Mouse (Mus musculus) T-helper 2 cell (primary cell): Measurements from ENCODE around the gene Rtp4.

Experiments used
- in situ Hi-C: fragments of 300-600 bp; cut with MboI, MseI; formaldehyde crosslinking; loops from one replicate; pipeline ENCODE4 v1.15.1; 2025; ENCODE audit warnings: high pct_unique_total_duplicates

The Rtp4 gene

DNA sequence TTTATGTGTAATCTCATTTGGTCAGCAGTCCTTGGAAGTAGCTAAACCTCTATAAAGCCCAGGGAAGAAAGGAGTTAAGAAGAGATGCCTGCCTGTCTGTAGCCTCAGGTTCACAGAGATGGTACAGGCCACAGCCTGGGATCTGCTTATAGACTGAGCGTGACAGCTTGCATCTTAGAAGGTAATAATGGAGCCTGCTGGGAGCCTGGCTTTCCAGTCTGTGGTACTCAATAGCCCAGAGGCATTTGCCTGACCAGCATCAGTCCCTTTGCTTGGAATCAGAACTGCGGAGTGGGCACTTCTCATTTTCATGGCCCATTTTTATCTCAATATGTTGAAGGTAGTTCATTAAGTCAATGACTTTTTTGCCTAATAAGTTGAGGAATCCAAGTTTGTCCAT, 54.5 kb downstream of the Rtp4 start:
- in situ Hi-C loops, result loop anchor here (10.0 kb wide), 1 partner anchor 310 kb away; no protein-coding TSS in a partner anchor

DNA sequence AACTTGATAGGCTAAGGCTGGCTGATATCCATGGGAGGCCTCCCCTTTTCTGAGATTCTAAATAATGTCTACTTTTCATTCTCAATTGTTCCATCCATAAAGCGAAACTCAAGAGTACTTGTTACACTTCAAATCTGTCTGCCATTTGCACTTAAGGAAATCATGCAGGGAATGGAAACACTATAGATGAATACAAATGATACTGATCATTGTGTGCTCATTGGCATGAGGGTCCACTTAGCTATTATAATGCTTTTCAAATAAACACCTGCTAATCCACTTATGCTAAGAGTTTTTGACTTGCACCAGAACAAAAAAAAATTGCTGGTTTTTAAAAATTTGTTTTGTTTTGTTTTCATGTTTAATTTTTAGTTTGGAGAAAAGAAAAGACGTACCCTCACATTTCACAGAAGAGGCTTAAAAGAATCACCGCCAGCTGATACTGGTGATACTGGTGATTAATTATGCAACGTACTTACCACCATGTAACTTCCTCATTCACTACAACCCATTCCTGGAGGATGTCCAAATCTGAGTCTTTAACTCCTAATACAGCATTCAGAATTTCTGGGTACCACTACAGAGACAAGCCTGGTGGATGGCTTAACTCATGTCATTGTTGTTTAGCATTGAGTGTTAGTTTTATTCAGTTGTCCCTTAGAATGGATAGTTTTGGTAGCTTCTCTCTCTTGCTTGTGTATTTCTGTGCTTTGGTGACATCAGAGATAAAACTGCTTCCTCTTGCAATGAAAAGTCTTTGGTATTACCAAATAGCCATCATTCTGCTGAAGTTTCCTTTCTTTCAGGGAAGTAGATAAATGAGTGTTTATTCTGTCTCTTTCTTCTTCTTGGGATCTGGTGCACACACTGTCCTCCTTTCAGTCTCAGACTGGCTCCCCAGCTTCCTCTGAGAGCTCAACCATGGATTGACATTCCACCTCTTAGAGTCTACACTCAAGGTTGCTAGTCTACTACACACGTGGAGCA, 71.3 kb downstream of the Rtp4 start:
- in situ Hi-C loops, result no loop called here

DNA sequence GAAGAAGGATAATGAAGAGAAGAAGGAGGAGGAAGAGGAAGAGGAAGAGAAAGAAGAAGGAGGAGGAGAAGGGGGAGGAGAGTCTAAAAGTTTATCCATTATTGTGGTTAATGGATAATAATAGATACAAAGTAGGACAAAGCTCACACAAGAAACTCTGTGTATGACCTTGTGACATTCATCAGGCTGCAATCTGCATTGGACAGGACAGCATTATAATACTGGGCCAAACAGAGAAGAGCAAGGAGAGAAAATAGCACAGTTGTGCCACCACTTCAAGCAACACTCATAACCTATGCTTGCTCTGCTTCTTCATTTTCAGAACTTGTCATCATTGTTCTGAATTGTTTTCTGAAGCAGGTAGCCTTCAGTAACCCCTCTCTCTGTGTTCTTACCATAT, 72.4 kb downstream of the Rtp4 start:
- in situ Hi-C loops, result no loop called here

DNA sequence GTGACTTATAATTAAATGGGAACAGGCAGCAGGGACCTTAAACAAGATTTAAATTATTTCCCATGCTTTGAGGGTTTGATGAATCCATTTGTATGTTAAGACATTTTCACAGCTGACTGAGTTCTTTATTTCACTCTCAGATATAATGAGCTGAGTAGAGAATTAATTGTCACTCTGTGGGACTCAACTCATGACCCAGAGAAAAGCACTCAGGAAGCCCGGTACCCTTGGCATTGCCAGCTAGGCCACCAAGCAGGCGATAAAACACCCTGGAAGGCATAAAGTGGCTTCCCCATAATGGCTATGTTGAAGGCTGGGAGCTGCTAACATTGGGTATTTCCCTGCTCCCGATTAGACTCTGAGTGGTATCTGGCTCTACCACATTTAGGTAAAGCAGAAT, 76.6 kb downstream of the Rtp4 start:
- in situ Hi-C loops, result no loop called here

DNA sequence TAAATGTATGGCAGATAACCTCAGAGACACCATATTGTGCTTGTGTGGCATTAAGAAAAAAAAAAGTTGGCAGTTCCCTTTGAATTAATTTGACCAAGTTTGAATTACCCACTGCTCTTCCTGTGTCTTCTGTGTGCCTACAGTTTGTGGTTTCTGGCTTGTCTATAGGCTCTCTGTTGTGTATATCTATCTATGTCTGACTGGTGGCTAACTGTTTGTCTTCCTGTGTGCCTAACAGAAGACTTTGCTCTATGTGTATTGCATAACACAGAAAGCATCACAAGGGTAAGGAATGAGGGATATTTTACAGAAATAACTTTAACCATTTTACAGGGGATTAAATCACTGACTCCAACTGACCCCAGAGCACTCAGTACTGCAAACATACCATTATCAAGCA, 77.9 kb downstream of the Rtp4 start:
- in situ Hi-C loops, result no loop called here

DNA sequence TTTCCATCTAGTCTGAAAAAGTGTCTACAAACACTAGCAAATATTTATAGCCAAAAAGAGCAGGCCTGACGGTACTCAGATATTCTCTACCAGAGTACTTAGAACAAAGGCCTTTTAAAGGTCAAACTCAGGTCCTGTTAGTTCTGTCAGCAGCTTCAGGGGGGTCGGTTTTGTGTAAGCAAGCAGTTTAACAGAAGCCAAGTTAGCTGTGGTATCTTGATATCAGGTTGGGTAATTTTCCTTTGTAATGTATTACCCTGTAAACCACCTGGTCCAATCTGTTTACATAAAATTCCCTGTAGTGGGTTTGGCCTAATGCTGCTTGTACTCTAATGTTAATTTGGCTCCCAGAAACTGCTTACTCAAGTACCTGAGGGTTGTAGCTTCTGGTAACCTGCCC, 86.1 kb downstream of the Rtp4 start:
- in situ Hi-C loops, result no loop called here

DNA sequence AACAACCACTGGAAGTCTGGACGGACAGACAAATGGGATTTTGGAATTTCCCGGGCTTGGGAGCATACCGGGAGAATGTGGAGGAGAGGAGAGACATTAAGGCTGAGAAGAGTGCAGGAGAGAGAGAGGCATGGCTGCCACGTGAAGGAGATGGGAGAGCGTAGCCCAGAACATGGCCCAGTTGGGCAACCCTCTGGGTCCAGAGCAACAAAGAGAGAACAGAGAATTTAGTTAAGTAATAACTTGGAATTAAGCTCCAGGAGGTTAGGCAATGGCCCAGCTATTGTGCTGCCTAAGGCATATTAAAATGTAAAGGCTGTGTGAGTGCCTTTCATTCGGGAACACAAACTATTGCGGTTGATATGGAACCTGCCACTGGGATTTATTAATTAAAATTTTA, 86.6 kb downstream of the Rtp4 start:
- in situ Hi-C loops, result no loop called here

DNA sequence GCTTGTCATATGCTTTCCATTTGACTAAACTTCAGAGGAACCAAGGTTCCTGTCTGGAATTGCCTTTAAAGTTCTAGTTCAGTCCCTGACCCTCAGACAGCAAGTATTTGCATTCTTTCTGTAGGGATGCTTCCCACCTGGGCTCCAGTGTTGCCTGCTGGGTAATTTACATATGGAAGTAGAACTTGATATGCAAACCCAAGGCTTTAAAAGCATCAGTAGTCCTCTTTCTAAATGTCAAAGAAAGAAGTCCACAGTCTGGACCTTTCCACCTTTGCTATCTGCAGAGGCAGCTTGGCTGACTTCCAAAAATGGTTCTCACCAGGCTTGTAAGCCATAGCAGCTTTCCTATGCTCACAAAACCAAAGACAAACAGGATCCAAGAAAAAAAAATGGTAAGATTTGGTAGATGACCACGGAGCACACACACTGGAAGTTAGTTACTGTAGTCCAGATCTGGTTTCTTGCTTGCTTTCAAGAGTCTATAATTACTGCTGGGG, 87.9 kb downstream of the Rtp4 start:
- in situ Hi-C loops, result no loop called here

DNA sequence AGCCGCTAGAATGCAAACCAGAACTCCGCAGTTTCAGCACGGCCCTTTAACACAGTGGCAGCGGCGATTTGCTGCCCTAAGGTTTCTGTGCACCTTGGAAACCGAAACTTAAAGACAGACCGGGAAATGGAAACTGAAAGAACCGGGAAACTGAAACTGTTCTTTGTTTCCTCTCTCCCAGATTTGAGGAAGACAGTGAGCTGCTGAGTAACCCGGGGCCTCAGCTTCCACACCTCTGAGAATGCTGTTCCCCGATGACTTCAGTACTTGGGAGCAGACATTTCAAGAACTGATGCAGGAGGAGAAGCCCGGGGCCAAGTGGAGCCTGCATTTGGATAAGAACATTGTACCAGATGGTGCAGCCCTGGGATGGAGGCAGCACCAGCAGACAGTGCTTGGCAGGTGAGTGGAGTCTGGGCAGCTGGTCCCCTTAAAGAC, 89.7 kb downstream of the Rtp4 start:
- in situ Hi-C loops, result no loop called here

DNA sequence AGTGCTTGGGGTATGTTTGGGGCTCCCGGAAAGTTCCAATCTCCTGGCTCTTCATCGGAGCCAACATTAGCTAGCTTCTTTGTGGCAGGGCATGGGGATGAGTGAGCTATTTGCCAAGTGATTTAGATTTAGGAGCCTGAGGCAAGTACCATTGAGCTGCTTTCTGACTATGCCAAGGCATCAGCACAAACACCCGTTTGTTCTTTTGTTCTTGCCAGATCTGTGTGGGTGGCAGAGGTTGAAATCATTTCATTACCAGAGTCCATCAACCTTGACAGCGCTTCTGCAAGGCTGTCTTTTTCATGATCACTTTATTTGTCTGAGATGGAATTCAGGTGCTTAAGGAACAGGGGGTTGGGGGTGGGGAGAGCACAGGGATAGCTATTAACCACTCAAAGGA, 104.1 kb downstream of the Rtp4 start:
- in situ Hi-C loops, result no loop called here

DNA sequence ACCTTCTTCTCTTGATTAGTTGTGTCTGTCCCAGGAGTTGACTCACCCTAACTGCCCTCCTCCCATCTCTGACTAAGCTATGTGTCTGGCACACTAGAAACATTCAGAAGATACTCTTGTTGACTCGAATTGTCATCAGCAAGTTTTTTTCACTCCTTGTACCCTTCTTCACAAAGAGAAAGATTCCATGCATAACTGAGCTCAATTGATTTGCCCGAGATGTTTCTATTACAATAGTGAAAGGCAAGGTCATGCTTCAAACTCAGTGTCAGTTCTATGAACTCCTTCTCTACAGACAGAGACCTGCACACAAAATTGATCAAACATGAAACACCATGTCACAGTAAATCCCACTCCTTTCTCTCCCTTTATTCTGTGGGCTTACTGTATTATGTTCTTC, 111.4 kb downstream of the Rtp4 start:
- in situ Hi-C loops, result no loop called here

DNA sequence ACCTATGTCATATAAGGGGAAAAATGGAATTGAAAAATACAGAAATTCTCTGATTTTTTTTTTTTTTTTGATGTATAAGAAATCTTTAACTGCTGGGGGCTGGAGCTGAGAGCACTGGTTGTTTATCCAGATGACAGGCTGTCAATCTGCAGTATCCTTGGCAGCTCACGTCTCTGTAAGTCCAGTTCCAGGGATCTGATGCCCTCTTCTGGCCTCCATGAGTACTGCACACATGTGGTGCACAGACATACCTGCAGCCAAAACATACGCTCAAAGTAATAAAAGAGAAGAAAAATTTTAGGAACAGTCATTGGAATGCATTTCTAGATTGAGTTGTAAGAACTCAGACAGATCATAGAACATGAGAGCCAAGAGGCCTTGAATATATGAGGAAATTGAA, 112.6 kb downstream of the Rtp4 start:
- in situ Hi-C loops, result no loop called here

DNA sequence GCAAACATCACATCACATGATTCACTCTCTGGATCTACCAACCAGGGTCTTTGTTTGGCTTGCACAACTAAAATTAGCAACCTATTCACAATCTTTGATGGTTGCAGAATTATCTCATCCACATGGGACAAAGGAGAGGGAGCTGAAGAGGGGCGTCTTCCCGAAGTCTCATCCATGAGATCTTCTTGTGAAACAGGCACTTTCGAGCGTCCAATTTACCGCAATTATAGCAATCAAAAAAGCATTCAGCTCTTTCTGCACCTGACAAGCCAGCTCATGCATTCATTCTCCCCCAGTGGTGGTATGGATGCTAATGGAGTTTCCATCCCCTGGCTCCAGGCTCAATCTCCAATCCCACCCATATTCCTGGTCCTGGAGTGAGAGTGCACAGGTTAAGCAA, 132.9 kb downstream of the Rtp4 start:
- in situ Hi-C loops, result loop anchor here (10.0 to 25.0 kb wide), 2 partner anchors 1134 to 1308 kb away; no protein-coding TSS in a partner anchor

DNA sequence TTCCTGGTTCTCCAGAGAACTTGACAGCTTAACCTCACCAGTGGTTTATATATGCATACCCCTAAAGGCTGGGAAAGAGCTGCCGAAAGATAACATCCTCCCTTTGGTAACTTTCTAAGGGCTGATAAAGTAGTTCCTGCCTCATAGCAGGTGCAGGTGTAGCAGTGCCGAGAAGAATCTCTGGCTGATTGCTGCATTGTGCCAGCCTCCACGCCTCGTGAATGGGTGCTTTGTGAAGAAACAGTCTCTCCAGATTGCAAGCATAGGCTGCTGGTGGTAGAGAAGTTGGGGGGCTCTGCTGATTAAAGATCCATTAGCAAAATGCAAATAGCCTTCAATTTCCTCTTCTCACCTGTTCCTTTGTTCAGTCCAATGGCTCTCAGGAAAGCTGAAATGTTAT, 133.4 kb downstream of the Rtp4 start:
- in situ Hi-C loops, result loop anchor here (10.0 to 25.0 kb wide), 2 partner anchors 1134 to 1309 kb away; no protein-coding TSS in a partner anchor

DNA sequence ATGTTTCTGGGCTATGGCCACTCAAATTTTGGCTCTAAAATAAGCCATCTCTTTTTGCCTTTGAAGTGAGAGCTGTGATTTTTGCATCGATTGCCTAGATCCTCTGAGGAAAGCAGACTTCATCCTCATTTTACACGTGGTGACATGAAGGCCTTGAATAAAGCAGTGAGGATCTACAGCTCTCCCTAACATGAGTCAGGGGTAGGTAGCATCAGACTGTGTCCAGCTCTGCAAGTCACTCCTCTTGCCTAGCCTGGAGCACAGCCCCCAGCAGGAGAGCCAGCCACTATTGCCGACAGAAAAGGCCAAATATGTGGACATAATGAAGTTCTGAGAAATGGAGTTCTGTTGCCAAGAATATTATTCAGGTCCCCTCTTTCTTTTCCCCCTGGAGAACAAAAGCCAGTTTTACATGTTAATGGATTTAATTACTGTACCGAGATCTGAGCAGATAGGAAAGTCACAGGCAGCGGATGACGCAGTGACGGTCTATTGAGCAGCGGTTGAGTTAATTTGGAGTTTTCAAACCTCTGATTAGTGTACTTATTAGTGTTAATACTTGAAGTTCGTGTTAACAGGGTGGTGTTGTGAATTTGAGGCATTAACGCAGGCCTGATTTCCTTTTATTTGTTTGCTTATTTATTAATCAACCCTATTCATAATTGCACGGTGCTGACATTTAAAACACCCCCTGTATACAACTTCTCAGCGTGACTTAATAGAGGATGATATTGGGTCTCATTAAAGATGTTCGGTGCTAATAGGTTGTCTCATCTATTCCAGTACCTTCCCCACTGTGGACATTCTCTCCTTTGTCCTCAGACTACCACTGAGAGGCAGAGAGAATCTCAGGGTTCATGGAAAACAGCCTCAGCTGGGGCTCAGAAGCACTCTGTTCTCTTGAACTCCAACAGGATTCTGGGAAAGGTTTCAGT, 139.8 kb downstream of the Rtp4 start:
- in situ Hi-C loops, result loop anchor here (10.0 to 25.0 kb wide), 2 partner anchors 1127 to 1315 kb away; no protein-coding TSS in a partner anchor
